Mouse (Mus musculus): ENCODE results near the gene Fabp1. TPM values are rescaled to one million over a fixed set of nuclear protein-coding genes. Genes with fewer than 3 reads are reported as not detected.

Gene Fabp1
- polyA plus RNA-seq, 1 experiment = not detected

DNA sequence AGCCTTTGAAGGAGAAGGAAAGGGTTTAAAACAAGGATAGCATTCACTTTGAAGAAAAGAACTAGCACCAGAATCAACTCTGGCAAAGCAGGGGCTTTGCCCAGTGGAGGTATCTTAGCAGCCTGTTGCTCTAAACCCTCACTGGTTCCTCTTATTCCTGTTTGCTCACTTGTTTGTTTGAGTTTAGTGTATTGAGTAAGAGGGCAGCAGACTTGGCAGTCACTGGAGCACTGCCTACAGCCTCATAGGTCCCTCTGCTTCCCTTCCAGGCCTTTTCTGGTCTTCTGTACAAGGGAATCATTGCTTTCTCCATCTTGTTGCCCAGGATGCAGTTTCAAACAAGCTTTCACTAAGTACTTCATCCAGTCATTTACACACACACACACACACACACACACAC, 3.5 kb upstream of the Fabp1 start:
- Histone ChIP-seq H3K27ac (ENCODE audit: insufficient read depth, low read length) (no peak overlapping the region), H3K4me1 (ENCODE audit: control insufficient read depth, insufficient read depth, low read length) (no peaks in the 10 kb centered on the region), H3K27me3 (ENCODE audit: control insufficient read depth, insufficient read depth, low read length) (no peaks in the 10 kb centered on the region), H3K4me3 (replicated peaks; ENCODE audit: insufficient read depth, low read depth, low read length) (no peak overlapping the region)
- DNase-seq = no peak
- TF ChIP-seq POLR2A (IDR thresholded peaks at IDR 0.05; ENCODE audit: borderline replicate concordance, insufficient read depth, low read length) = no peak
- no peak for TF ChIP-seq CTCF (IDR thresholded peaks at IDR 0.05; ENCODE audit: borderline replicate concordance, insufficient read depth, low read depth, low read length)

DNA sequence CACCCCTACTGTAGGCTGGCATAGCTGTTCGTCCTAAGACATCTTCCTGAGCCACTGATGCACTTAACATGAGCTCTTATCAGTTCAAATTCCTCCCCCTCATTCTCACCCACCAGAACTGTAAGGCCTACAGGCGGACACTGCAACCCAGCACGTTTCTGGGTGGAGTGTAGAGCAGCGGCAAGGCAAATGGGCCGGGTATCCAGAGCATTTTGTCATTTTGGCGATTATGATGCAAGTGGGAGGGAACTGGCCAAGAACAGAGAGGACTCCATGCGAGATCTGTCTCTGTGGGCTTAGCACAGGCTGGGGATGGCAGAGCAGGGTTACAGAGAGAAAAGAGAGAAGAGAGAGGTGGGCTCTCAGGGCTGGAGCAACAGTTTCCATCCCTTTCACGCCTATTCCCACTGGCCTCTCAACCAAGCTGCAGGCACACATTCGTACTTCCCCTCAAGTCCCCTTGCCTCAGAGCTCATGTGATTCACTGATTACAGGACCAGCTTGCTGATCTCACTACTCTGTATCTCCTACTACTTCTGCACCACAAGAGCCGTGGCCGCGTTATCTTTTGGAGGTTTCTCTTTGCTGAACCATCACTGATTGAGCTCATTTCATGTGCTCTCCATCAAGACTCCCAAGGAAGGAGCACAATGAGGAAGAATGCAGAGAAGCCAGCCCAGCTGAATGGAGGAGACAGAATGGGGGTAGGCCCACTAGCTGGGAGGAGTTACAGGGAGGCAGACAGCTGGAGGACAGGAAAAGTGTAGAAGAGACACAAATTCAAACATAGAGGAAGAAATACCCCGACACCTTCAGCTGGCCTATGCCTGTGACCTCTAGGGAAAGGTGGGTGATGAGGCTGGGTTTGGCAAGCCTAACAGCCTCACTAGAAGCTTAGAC, 1.7 kb upstream of the Fabp1 start:
- DNase-seq = no peak
- H3K4me3 ChIP-seq (replicated peaks; ENCODE audit: insufficient read depth, low read depth, low read length) = no peak overlapping the region
- H3K4me1 ChIP-seq (ENCODE audit: control insufficient read depth, insufficient read depth, low read length) = no peaks in the 10 kb centered on the region
- TF ChIP-seq CTCF (IDR thresholded peaks at IDR 0.05; ENCODE audit: borderline replicate concordance, insufficient read depth, low read depth, low read length) (no peak), POLR2A (IDR thresholded peaks at IDR 0.05; ENCODE audit: borderline replicate concordance, insufficient read depth, low read length) (no peak)
- 86% methylated on average over 13 of the region's 13 CpGs for WGBS
- no peak overlapping the region for H3K27ac ChIP-seq (ENCODE audit: insufficient read depth, low read length)
- H3K27me3 ChIP-seq (ENCODE audit: control insufficient read depth, insufficient read depth, low read length) = no peaks in the 10 kb centered on the region

DNA sequence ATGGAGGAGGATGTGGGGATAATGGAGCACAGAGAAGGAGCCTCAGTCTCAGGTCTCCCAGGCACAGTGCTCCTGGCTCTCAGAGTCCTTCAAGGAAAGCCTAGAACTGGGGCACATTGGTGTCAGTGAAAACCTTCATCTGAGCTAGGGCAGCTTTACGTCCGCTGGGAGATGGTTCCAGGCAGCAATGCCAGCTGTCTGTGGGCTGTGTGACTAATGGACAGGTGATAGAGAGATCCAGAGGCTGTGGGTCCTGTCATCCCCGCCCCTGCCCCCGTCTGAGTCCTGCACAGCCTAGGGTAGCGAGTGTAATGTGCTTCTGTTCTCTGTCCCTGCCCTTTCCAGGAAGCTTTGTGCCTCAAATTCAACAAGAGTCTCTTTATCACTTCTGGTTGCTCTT, 2.3 kb downstream of the Fabp1 start:
- no peak for DNase-seq
- 63% methylated on average over 5 of the region's 5 CpGs for WGBS
- no peaks in the 10 kb centered on the region for H3K27me3 ChIP-seq (ENCODE audit: control insufficient read depth, insufficient read depth, low read length)
- no peak for TF ChIP-seq POLR2A (IDR thresholded peaks at IDR 0.05; ENCODE audit: borderline replicate concordance, insufficient read depth, low read length)
- no peak for TF ChIP-seq CTCF (IDR thresholded peaks at IDR 0.05; ENCODE audit: borderline replicate concordance, insufficient read depth, low read depth, low read length)
- H3K4me1 ChIP-seq (ENCODE audit: control insufficient read depth, insufficient read depth, low read length) = no peaks in the 10 kb centered on the region
- no peak overlapping the region for H3K27ac ChIP-seq (ENCODE audit: insufficient read depth, low read length)
- no peak overlapping the region for H3K4me3 ChIP-seq (replicated peaks; ENCODE audit: insufficient read depth, low read depth, low read length)

GRCm38 (mm10) chr6:71203674-71204073, 4.0 kb downstream of the Fabp1 start:
- Histone ChIP-seq H3K27ac (ENCODE audit: insufficient read depth, low read length) (no peak overlapping the region), H3K4me1 (ENCODE audit: control insufficient read depth, insufficient read depth, low read length) (no peaks in the 10 kb centered on the region), H3K27me3 (ENCODE audit: control insufficient read depth, insufficient read depth, low read length) (no peaks in the 10 kb centered on the region), H3K4me3 (replicated peaks; ENCODE audit: insufficient read depth, low read depth, low read length) (no peak overlapping the region)
- DNase-seq = no peak
- TF ChIP-seq POLR2A (IDR thresholded peaks at IDR 0.05; ENCODE audit: borderline replicate concordance, insufficient read depth, low read length) = no peak
- TF ChIP-seq CTCF (IDR thresholded peaks at IDR 0.05; ENCODE audit: borderline replicate concordance, insufficient read depth, low read depth, low read length) = no peak
- 94% methylated on average over 5 of the region's 5 CpGs for WGBS

GRCm38 (mm10) chr6:71204166-71204565, 4.5 kb downstream of the Fabp1 start:
- no peaks in the 10 kb centered on the region for H3K27me3 ChIP-seq (ENCODE audit: control insufficient read depth, insufficient read depth, low read length)

DNA sequence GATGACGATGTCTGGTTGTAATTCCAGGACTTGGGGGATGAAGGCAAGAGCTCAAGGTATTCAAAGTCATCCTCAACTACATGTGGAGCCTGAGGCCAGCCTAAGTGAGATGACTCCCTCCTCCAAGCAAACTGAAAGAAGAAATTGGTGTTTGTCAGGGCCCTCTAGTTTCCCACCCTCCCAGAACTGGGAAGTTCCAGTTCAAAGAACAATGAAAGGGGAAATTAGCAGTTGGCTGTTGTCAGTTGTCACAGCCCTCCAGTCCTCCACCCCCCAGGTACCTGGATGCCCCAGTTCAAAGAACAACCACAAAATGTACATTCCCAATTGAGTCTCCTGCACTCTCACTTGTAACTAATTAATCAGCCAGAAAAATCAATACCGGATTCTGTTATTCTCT, 9.1 kb downstream of the Fabp1 start:
- no peak for DNase-seq
- Histone ChIP-seq H3K4me1 (ENCODE audit: control insufficient read depth, insufficient read depth, low read length) (no peaks in the 10 kb centered on the region), H3K27me3 (ENCODE audit: control insufficient read depth, insufficient read depth, low read length) (no peaks in the 10 kb centered on the region), H3K4me3 (replicated peaks; ENCODE audit: insufficient read depth, low read depth, low read length) (no peak overlapping the region), H3K27ac (ENCODE audit: insufficient read depth, low read length) (no peak overlapping the region)
- TF ChIP-seq POLR2A (IDR thresholded peaks at IDR 0.05; ENCODE audit: borderline replicate concordance, insufficient read depth, low read length) = no peak
- TF ChIP-seq CTCF (IDR thresholded peaks at IDR 0.05; ENCODE audit: borderline replicate concordance, insufficient read depth, low read depth, low read length) = no peak
- WGBS = 86% methylated on average over 2 of the region's 2 CpGs

More at GRCm38 (mm10) chr6:71204166-71204565, 4.5 kb downstream of the Fabp1 start:
- 90% methylated on average over 8 of the region's 8 CpGs for WGBS
- DNase-seq = no peak
- Histone ChIP-seq H3K4me3 (replicated peaks; ENCODE audit: insufficient read depth, low read depth, low read length) (no peak overlapping the region), H3K27ac (ENCODE audit: insufficient read depth, low read length) (no peak overlapping the region), H3K4me1 (ENCODE audit: control insufficient read depth, insufficient read depth, low read length) (no peaks in the 10 kb centered on the region)
- TF ChIP-seq CTCF (IDR thresholded peaks at IDR 0.05; ENCODE audit: borderline replicate concordance, insufficient read depth, low read depth, low read length) (no peak), POLR2A (IDR thresholded peaks at IDR 0.05; ENCODE audit: borderline replicate concordance, insufficient read depth, low read length) (no peak)

- Histone ChIP-seq H3K27me3 (ENCODE audit: control insufficient read depth, insufficient read depth, low read length) (no peaks in the 10 kb centered on the region), H3K4me1 (ENCODE audit: control insufficient read depth, insufficient read depth, low read length) (no peaks in the 10 kb centered on the region), H3K4me3 (replicated peaks; ENCODE audit: insufficient read depth, low read depth, low read length) (no peak overlapping the region), H3K27ac (ENCODE audit: insufficient read depth, low read length) (no peak overlapping the region)
- DNase-seq = no peak
- TF ChIP-seq POLR2A (IDR thresholded peaks at IDR 0.05; ENCODE audit: borderline replicate concordance, insufficient read depth, low read length) (no peak), CTCF (IDR thresholded peaks at IDR 0.05; ENCODE audit: borderline replicate concordance, insufficient read depth, low read depth, low read length) (no peak)
- WGBS = 33% methylated on average over 7 of the region's 7 CpGs
These were observed 12.3 kb downstream of the Fabp1 start for GRCm38 (mm10) chr6:71211917-71212316.

DNA sequence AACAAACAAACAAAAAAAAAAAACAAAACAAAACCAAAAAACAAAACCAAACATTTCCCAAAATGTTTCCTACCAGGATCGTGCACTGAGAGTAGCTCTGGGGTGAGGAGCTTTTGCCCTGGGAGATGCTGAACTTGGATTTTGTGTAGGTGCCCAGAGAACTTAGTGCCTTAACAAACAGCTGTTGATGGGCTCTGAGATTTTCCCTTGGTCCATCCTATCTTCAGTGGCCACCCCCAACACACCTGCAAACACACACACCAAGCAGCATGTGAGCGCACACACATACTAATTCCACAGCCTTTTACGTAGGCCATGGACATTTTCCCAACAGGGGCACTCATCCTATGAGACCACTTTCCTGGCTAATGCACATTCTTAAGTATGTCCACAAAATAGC, 12.8 kb downstream of the Fabp1 start:
- 98% methylated on average over 3 of the region's 3 CpGs for WGBS
- no peak overlapping the region for H3K27ac ChIP-seq (ENCODE audit: insufficient read depth, low read length)
- H3K4me3 ChIP-seq (replicated peaks; ENCODE audit: insufficient read depth, low read depth, low read length) = no peak overlapping the region
- TF ChIP-seq POLR2A (IDR thresholded peaks at IDR 0.05; ENCODE audit: borderline replicate concordance, insufficient read depth, low read length) (no peak), CTCF (IDR thresholded peaks at IDR 0.05; ENCODE audit: borderline replicate concordance, insufficient read depth, low read depth, low read length) (no peak)
- H3K4me1 ChIP-seq (ENCODE audit: control insufficient read depth, insufficient read depth, low read length) = no peaks in the 10 kb centered on the region
- DNase-seq = no peak
- H3K27me3 ChIP-seq (ENCODE audit: control insufficient read depth, insufficient read depth, low read length) = no peaks in the 10 kb centered on the region

Measured in cerebellum, adult 2 months (tissue).